Comparison of ENCODE assay signal across 17 mouse cellular contexts in genomic region chr11:60981693-60982486, GRCm38 (mm10). TPM values are rescaled to one million over a fixed set of nuclear protein-coding genes. Genes with fewer than 3 reads are reported as not detected.
DNase-seq lines count a peak whose midpoint lies in the region; ATAC-seq and TF ChIP-seq lines count a peak whose summit lies in the region.
"Had no signal": no experiment of that assay in that cellular context is flagged by ENCODE, and none has a peak within 500 bp of the region (broad histone marks: within the 10 kb centered on the region; RNA-seq: fewer than 3 reads in every experiment).

No protein-coding gene starts in this region.

- no peak overlapping the region for H3K27ac ChIP-seq in lung, embryonic 14.5 days (ENCODE audit: low read depth)
- H3K27ac ChIP-seq in lung, postnatal 0 days (ENCODE audit: low read length) = no peak overlapping the region
- H3K27ac ChIP-seq: embryonic facial prominence, embryonic 15.5 days; forebrain, embryonic 12.5 days; hindbrain, embryonic 13.5 days; kidney, postnatal 0 days; layer of hippocampus, adult 2 months; macrophage had no signal

- no peaks in the 10 kb centered on the region for H3K27me3 ChIP-seq in lung, embryonic 14.5 days (ENCODE audit: insufficient read depth, low read length)
- H3K27me3 ChIP-seq in lung, postnatal 0 days (replicated peaks; ENCODE audit: insufficient read depth, low read length) = no peaks in the 10 kb centered on the region
- H3K27me3 ChIP-seq: embryonic facial prominence, embryonic 15.5 days; forebrain, embryonic 12.5 days; hindbrain, embryonic 13.5 days had no signal

- WGBS in lung, embryonic 14.5 days = 48% methylated on average over 14 of the region's 14 CpGs
- 45% methylated on average over 14 of the region's 14 CpGs for WGBS in lung, postnatal 0 days

- H3K9me3 ChIP-seq in lung, embryonic 14.5 days (ENCODE audit: low read depth, low read length) = no peaks in the 10 kb centered on the region
- no peaks in the 10 kb centered on the region for H3K9me3 ChIP-seq in lung, postnatal 0 days (ENCODE audit: low read length)
- H3K9me3 ChIP-seq: embryonic facial prominence, embryonic 15.5 days; forebrain, embryonic 12.5 days; hindbrain, embryonic 13.5 days had no signal

- H3K36me3 ChIP-seq in lung, embryonic 14.5 days (ENCODE audit: insufficient read depth) = no peaks in the 10 kb centered on the region
- no peaks in the 10 kb centered on the region for H3K36me3 ChIP-seq in lung, postnatal 0 days (ENCODE audit: insufficient read depth, low read length)
- H3K36me3 ChIP-seq: embryonic facial prominence, embryonic 15.5 days; forebrain, embryonic 12.5 days; hindbrain, embryonic 13.5 days had no signal

- DNase-seq in cerebellum, adult 9-10 months = peak; percentile 34
- no peak for DNase-seq in cerebellum, adult 18-20 months
- peak; percentile 62 for DNase-seq in lung, embryonic 14.5 days
- no peak for DNase-seq in lung, postnatal 0 days (ENCODE audit: low spot score)
- peak; percentile 32 for DNase-seq in testis, postnatal 10 days (ENCODE audit: low spot score)
- DNase-seq in testis, postnatal 14 days (ENCODE audit: low spot score) = no peak
- no peak for DNase-seq in thymus, postnatal 4 days
- DNase-seq in layer of hippocampus, adult 8-10 months (ENCODE audit: low spot score in 2 of 2) = no peak

- H3K9ac ChIP-seq in lung, embryonic 14.5 days = no peak overlapping the region
- no peak overlapping the region for H3K9ac ChIP-seq in lung, postnatal 0 days (replicated peaks; ENCODE audit: low read depth)
- H3K9ac ChIP-seq: embryonic facial prominence, embryonic 15.5 days; forebrain, embryonic 12.5 days; hindbrain, embryonic 13.5 days had no signal

- TF ChIP-seq EP300 in lung, postnatal 0 days (IDR thresholded peaks at IDR 0.05) = no peak

- no peak overlapping the region for H3K4me2 ChIP-seq in lung, embryonic 14.5 days
- H3K4me2 ChIP-seq in lung, postnatal 0 days (replicated peaks; ENCODE audit: low read depth, low read length) = no peak overlapping the region
- H3K4me2 ChIP-seq: embryonic facial prominence, embryonic 15.5 days; forebrain, embryonic 12.5 days; hindbrain, embryonic 13.5 days; liver, embryonic 11.5 days had no signal

- peak; percentile 44 for ATAC-seq in lung, embryonic 14.5 days (ENCODE audit: insufficient read depth)
- ATAC-seq in lung, postnatal 0 days = no peak
- ATAC-seq: intestine, postnatal 0 days; Patski had no signal

- 0 out of 2 replicates have a peak, but pooled peaks cover 3% of the 10 kb centered on the region for H3K4me1 ChIP-seq in lung, embryonic 14.5 days (ENCODE audit: insufficient read depth)
- no peaks in the 10 kb centered on the region for H3K4me1 ChIP-seq in lung, postnatal 0 days (ENCODE audit: insufficient read depth, low read depth, low read length)
- H3K4me1 ChIP-seq: embryonic facial prominence, embryonic 15.5 days had no signal

- no peak for TF ChIP-seq CTCF in lung, embryonic 14.5 days (IDR thresholded peaks at IDR 0.05; ENCODE audit: low read depth)
- no peak for TF ChIP-seq CTCF in lung, postnatal 0 days (IDR thresholded peaks at IDR 0.05)

- no peak overlapping the region for H3K4me3 ChIP-seq in lung, embryonic 14.5 days (ENCODE audit: low read depth, low read length)
- H3K4me3 ChIP-seq in lung, postnatal 0 days (ENCODE audit: low read depth, low read length) = no peak overlapping the region
- H3K4me3 ChIP-seq: embryonic facial prominence, embryonic 15.5 days; forebrain, embryonic 12.5 days; hindbrain, embryonic 13.5 days; layer of hippocampus, adult 2 months had no signal

RNA-seq across cellular contexts. Expression of gene Kcnj12, which starts 40.5 kb away (rescaled TPM):
- 0.26 and 0.30 TPM in 2 replicates for polyA plus RNA-seq in lung, embryonic 14.5 days (2014; fragmentation: Nextera tagmentation; extraction: Ambion mirVana)
- polyA plus RNA-seq in lung, postnatal 0 days (2015; fragmentation: Nextera tagmentation; extraction: Ambion mirVana) = 0.33 and 0.61 TPM in 2 replicates
- total RNA-seq in layer of hippocampus, adult 8-10 months (2022) = 1 to 10 TPM; 6.7 to 7.8 (median 7.4) TPM
- polyA plus RNA-seq: liver, embryonic 11.5 days; macrophage; Patski had no signal

RNA-seq across cellular contexts. Expression of gene Map2k3, which starts 50.1 kb away (rescaled TPM):
- 100.0 and 102 TPM in 2 replicates for polyA plus RNA-seq in lung, embryonic 14.5 days (2014; fragmentation: Nextera tagmentation; extraction: Ambion mirVana)
- 97.1 and 106 TPM in 2 replicates for polyA plus RNA-seq in lung, postnatal 0 days (2015; fragmentation: Nextera tagmentation; extraction: Ambion mirVana)
- 10 to 100 TPM; 12.8 to 19.8 (median 16.8) TPM for total RNA-seq in layer of hippocampus, adult 8-10 months (2022)

Comparison
In these comparisons a context has a peak if more than half of its experiments do, and no peak if none do; other contexts are left out.
1. DNase-seq: peak in cerebellum, adult 9-10 months (single experiment), lung, embryonic 14.5 days (single experiment) and testis, postnatal 10 days (single experiment); none in cerebellum, adult 18-20 months (0 of 2), lung, postnatal 0 days (single experiment), testis, postnatal 14 days (single experiment), thymus, postnatal 4 days (single experiment) and layer of hippocampus, adult 8-10 months (0 of 2).